Mouse (Mus musculus): ENCODE measurements at regions not wholly inside any gene's neighbourhood (a gene's known extent, or its start where the extent isn't known, plus 50 kb on each side); places are given as distances from the start of the nearest gene placed in this dataset.

DNA sequence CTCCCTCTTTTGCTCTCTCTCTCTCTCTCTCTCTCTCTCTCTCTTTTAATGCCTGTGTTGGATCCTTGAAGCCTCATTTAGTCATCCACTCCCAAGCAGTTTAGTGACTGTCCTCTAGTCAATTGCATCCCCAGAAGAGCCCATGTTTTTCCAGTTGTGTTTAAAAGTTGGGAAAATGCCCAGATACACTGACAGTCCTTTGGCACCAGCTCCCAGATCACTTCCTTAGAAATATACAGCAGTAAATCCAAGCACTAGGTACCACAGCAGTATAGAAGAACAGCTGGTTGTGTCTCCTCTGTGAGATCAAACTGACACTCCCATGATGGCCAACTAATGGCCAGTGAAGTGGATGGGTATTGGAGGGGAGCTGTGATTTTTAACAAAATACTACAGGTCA, 634.7 kb upstream of the Kirrel3 start:
- no peak for TF ChIP-seq CTCF (conservative IDR thresholded peaks at IDR 0.05; ENCODE audit: low read length)
- TF ChIP-seq NANOG (IDR thresholded peaks at IDR 0.05; ENCODE audit: borderline replicate concordance, low read length), result no peak
- TF ChIP-seq POU5F1 (IDR thresholded peaks at IDR 0.05; ENCODE audit: borderline replicate concordance, low read length), result no peak
